Mouse (Mus musculus) cerebellum, adult (tissue): ENCODE results near the gene Psmb8.
"Not testable (repeated sequence)": the region's sequence is repeated elsewhere in the genome, so short reads cannot be mapped to it uniquely, and the experiment has no call there.

Experiments used
- ATAC-seq: cut with Nextera tagmentation; 2 replicates; pipeline ENCODE4 v1.9.2; 2017; ENCODE audit warnings: mild to moderate bottlenecking, moderate library complexity, mixed read lengths; ENCODE audit not compliant: insufficient number of reproducible peaks, low FRiP score, low TSS enrichment

Psmb8 gene

GRCm38 (mm10) chr17:34208421-34208820, 10.9 kb downstream of the Psmb8 start:
- ATAC-seq: no peak

- no peak for ATAC-seq
These were observed 12.2 kb downstream of the Psmb8 start for GRCm38 (mm10) chr17:34209680-34210079.

- no peak for ATAC-seq
These were observed 13.1 kb downstream of the Psmb8 start for GRCm38 (mm10) chr17:34210599-34210998.

GRCm38 (mm10) chr17:34211746-34212365, 14.3 kb downstream of the Psmb8 start:
- ATAC-seq: no peak

GRCm38 (mm10) chr17:34213936-34214335, 16.4 kb downstream of the Psmb8 start:
- ATAC-seq: no peak

- ATAC-seq: no peak
These were observed 17.7 kb downstream of the Psmb8 start for GRCm38 (mm10) chr17:34215176-34215575.

GRCm38 (mm10) chr17:34217216-34217928, 19.9 kb downstream of the Psmb8 start:
- no peak for ATAC-seq

- no peak for ATAC-seq
These were observed 20.5 kb downstream of the Psmb8 start for GRCm38 (mm10) chr17:34217986-34218385.

GRCm38 (mm10) chr17:34218675-34219074, 21.2 kb downstream of the Psmb8 start:
- no peak for ATAC-seq

GRCm38 (mm10) chr17:34219096-34219495, 21.6 kb downstream of the Psmb8 start:
- not testable (repeated sequence) for ATAC-seq

- ATAC-seq: not testable (repeated sequence)
These were observed 22.3 kb downstream of the Psmb8 start for GRCm38 (mm10) chr17:34219801-34220200.

GRCm38 (mm10) chr17:34220401-34220800, 22.9 kb downstream of the Psmb8 start:
- ATAC-seq: not testable (repeated sequence)

GRCm38 (mm10) chr17:34224816-34225215, 27.3 kb downstream of the Psmb8 start:
- no peak for ATAC-seq

- ATAC-seq: no peak
These were observed 27.9 kb downstream of the Psmb8 start for GRCm38 (mm10) chr17:34225426-34225825.

- ATAC-seq: not testable (repeated sequence)
These were observed 28.4 kb downstream of the Psmb8 start for GRCm38 (mm10) chr17:34225911-34226310.

- not testable (repeated sequence) for ATAC-seq
These were observed 33.5 kb downstream of the Psmb8 start for GRCm38 (mm10) chr17:34230971-34231370.

GRCm38 (mm10) chr17:34232021-34232420, 34.5 kb downstream of the Psmb8 start:
- not testable (repeated sequence) for ATAC-seq

GRCm38 (mm10) chr17:34234926-34235325, 37.4 kb downstream of the Psmb8 start:
- ATAC-seq: no peak; the same call in 1 of the 2 replicates

- no peak for ATAC-seq
These were observed 39.2 kb downstream of the Psmb8 start for GRCm38 (mm10) chr17:34236691-34237090.

GRCm38 (mm10) chr17:34237741-34238140, 40.2 kb downstream of the Psmb8 start:
- no peak for ATAC-seq

- ATAC-seq: no peak
These were observed 41.2 kb downstream of the Psmb8 start, which contains the start of gene H2-Ob for GRCm38 (mm10) chr17:34238706-34239105. Gene H2-Ob, plus strand, starts transcription at chr17:34238903.

GRCm38 (mm10) chr17:34239601-34240041, 42.1 kb downstream of the Psmb8 start:
- no peak for ATAC-seq
